Mouse (Mus musculus) stomach, postnatal 0 days (tissue): ENCODE measurements around the gene Tmod1. TPM values are rescaled to one million over a fixed set of nuclear protein-coding genes. Genes with fewer than 3 reads are reported as not detected.

Experiments
- ATAC-seq: fragments of 200-750 bp; cut with Nextera tagmentation; 2 replicates; pipeline ENCODE4 v1.8.0; 2017; ENCODE audit not compliant: low FRiP score, low TSS enrichment
- DNase-seq: peaks from one replicate; pipeline ENCODE4 v3.0.0-alpha.2; 2016; ENCODE audit warnings: low spot score
- H3K27ac ChIP-seq: fragments of 300-500 bp; sonication (generic); replicated peaks from 2 replicates; pipeline ENCODE4 v1.5.1; 2014; ENCODE audit warnings: mild to moderate bottlenecking, control low read depth
- H3K27me3 ChIP-seq: fragments of 300-500 bp; sonication (generic); 2 replicates; pipeline ENCODE4 v1.6.1; 2014; ENCODE audit warnings: low read length; ENCODE audit not compliant: control insufficient read depth, insufficient read depth
- H3K36me3 ChIP-seq: fragments of 300-500 bp; sonication (generic); 2 replicates; pipeline ENCODE4 v1.6.1; 2014; ENCODE audit warnings: low read length, mixed read lengths; ENCODE audit not compliant: control insufficient read depth, insufficient read depth
- H3K4me1 ChIP-seq: fragments of 300-500 bp; sonication (generic); replicated peaks from 2 replicates; pipeline ENCODE4 v1.6.1; 2014; ENCODE audit warnings: antibody characterized with exemption; ENCODE audit not compliant: control insufficient read depth, insufficient read depth
- H3K4me2 ChIP-seq: fragments of 300-500 bp; sonication (generic); replicated peaks from 2 replicates; pipeline ENCODE4 v1.6.1; 2014; ENCODE audit warnings: low read depth, mild to moderate bottlenecking, control low read depth, moderate library complexity
- H3K4me3 ChIP-seq: fragments of 300-500 bp; sonication (generic); 2 replicates; pipeline ENCODE4 v1.5.1; 2014; ENCODE audit warnings: low read depth, low read length, control low read depth
- H3K9ac ChIP-seq: fragments of 300-500 bp; sonication (generic); 2 replicates; pipeline ENCODE4 v1.6.1; 2014; ENCODE audit warnings: mild to moderate bottlenecking, low read length, control low read depth, mixed read lengths
- H3K9me3 ChIP-seq: fragments of 300-500 bp; sonication (generic); 2 replicates; pipeline ENCODE4 v1.6.1; 2016; ENCODE audit warnings: low read length; ENCODE audit not compliant: control insufficient read depth
- CTCF ChIP-seq: IDR thresholded peaks from 2 replicates; pipeline ENCODE4 v1.5.1; 2016; ENCODE audit warnings: antibody characterized with exemption, low read depth, mild to moderate bottlenecking, moderate library complexity
- EP300 ChIP-seq: optimal IDR thresholded peaks from 2 replicates; pipeline ENCODE3; 2016; ENCODE audit warnings: antibody characterized with exemption
- WGBS: fragments of 180-500 bp; shearing (Covaris S2); extraction: QIAGEN DNeasy Blood & Tissue Kit; methylation state at CpG from one replicate; pipeline ENCODE4 v1.1.7; 2014; 5-methylcytosine and 5-hydroxymethylcytosine counted together
- polyA plus RNA-seq: library from polyadenylated mRNA; unstranded; fragments of >200 nt; fragmentation: Nextera tagmentation; extraction: Ambion mirVana; gene quantifications from 2 replicates; pipeline ENCODE4 v1.2.1, GENCODE M21; 2015

The Tmod1 gene
- polyA plus RNA-seq, 1 experiment from 2014 or later: 3.2 TPM

GRCm38 (mm10) chr4:46164027-46164426 lies 125.3 kb downstream of the Tmod1 start:
- 74% methylated on average over 2 of the region's 2 CpGs for WGBS
- no peak for DNase-seq
- ATAC-seq: no peak
- H3K4me3 ChIP-seq: no peak overlapping the region
- H3K9ac ChIP-seq: no peak overlapping the region
- H3K27me3 ChIP-seq: no peaks in the 10 kb centered on the region
- H3K9me3 ChIP-seq: no peaks in the 10 kb centered on the region
- H3K27ac ChIP-seq: no peak overlapping the region
- no peak for TF ChIP-seq EP300
- TF ChIP-seq CTCF: no peak
- no peak overlapping the region for H3K4me2 ChIP-seq
- no peaks in the 10 kb centered on the region for H3K4me1 ChIP-seq
- peaks cover 19% of the 10 kb centered on the region for H3K36me3 ChIP-seq

Other genes starting within 250 kb of the Tmod1 start
- 6.8 and 7.5 TPM in 2 replicates for gene Aldh1b1, start 239.9 kb upstream of the Tmod1 start, polyA plus RNA-seq
- 0.08 and 0.17 TPM in 2 replicates for gene Igfbpl1, start 212.0 kb upstream of the Tmod1 start, polyA plus RNA-seq
- 0.05 and 0.16 TPM in 2 replicates for gene Stra6l, start 190.3 kb upstream of the Tmod1 start, polyA plus RNA-seq
- gene Ccdc180, start 148.6 kb upstream of the Tmod1 start, polyA plus RNA-seq: 0.22 and 0.24 TPM in 2 replicates
- gene Tdrd7, start 73.6 kb upstream of the Tmod1 start, polyA plus RNA-seq: 24.9 and 25.1 TPM in 2 replicates
- gene Ncbp1, start 99.7 kb downstream of the Tmod1 start, polyA plus RNA-seq: 27.0 and 27.8 TPM in 2 replicates
- gene Tstd2, start 99.8 kb downstream of the Tmod1 start, polyA plus RNA-seq: 14.5 and 17.2 TPM in 2 replicates
- 24.5 and 25.2 TPM in 2 replicates for gene Xpa, start 157.4 kb downstream of the Tmod1 start, polyA plus RNA-seq